Mouse (Mus musculus): ENCODE results near the gene Anp32b. TPM values are rescaled to one million over a fixed set of nuclear protein-coding genes. Genes with fewer than 3 reads are reported as not detected.

Gene Anp32b
- polyA plus RNA-seq, 1 experiment from 2014 or later, result 196 TPM

Other genes starting within 250 kb of the Anp32b start
- gene Foxe1, start 107.3 kb upstream of the Anp32b start, polyA plus RNA-seq (2016; fragmentation: Nextera tagmentation; extraction: Ambion mirVana), result not detected in 2 replicates
- 8.5 and 10.3 TPM in 2 replicates for gene Trmo, start 61.5 kb upstream of the Anp32b start, polyA plus RNA-seq (2016; fragmentation: Nextera tagmentation; extraction: Ambion mirVana)
- 2.3 and 3.5 TPM in 2 replicates for gene Hemgn, start 37.4 kb upstream of the Anp32b start, polyA plus RNA-seq (2016; fragmentation: Nextera tagmentation; extraction: Ambion mirVana)
- gene Nans, start 38.3 kb downstream of the Anp32b start, polyA plus RNA-seq (2016; fragmentation: Nextera tagmentation; extraction: Ambion mirVana), result 65.4 and 70.7 TPM in 2 replicates
- 0.66 and 0.72 TPM in 2 replicates for gene Trim14, start 85.2 kb downstream of the Anp32b start, polyA plus RNA-seq (2016; fragmentation: Nextera tagmentation; extraction: Ambion mirVana)
- gene Coro2a, start 151.3 kb downstream of the Anp32b start, polyA plus RNA-seq (2016; fragmentation: Nextera tagmentation; extraction: Ambion mirVana), result 12.6 and 18.8 TPM in 2 replicates
- 0.97 and 1.5 TPM in 2 replicates for gene Tbc1d2, start 199.3 kb downstream of the Anp32b start, polyA plus RNA-seq (2016; fragmentation: Nextera tagmentation; extraction: Ambion mirVana)

Data from neural tube, embryonic 12.5 days (tissue).